Mouse (Mus musculus) midbrain, embryonic 15.5 days (tissue): ENCODE results near the gene Slc25a23. TPM values are rescaled to one million over a fixed set of nuclear protein-coding genes. Genes with fewer than 3 reads are reported as not detected.
A peak's percentile ranks its signal among the peaks of the same experiment; 100 is the strongest.

Experiments
- ATAC-seq: fragments of 200-750 bp; cut with Nextera tagmentation; replicated peaks from 2 replicates; pipeline ENCODE4 v1.8.0; 2017; ENCODE audit warnings: moderate TSS enrichment
- H3K27ac ChIP-seq: fragments of 300-500 bp; sonication (generic); 2 replicates; pipeline ENCODE4 v1.5.1; 2015; ENCODE audit warnings: mild to moderate bottlenecking, inconsistent platforms
- H3K27me3 ChIP-seq: fragments of 300-500 bp; sonication (generic); replicated peaks from 2 replicates; pipeline ENCODE4 v1.6.1; 2015; ENCODE audit warnings: inconsistent platforms
- H3K36me3 ChIP-seq: fragments of 300-500 bp; sonication (generic); replicated peaks from 2 replicates; pipeline ENCODE4 v1.6.1; 2015; ENCODE audit warnings: inconsistent platforms
- H3K4me1 ChIP-seq: fragments of 300-500 bp; sonication (generic); 2 replicates; pipeline ENCODE4 v1.6.1; 2015; ENCODE audit warnings: inconsistent platforms
- H3K4me2 ChIP-seq: fragments of 300-500 bp; sonication (generic); 2 replicates; pipeline ENCODE4 v1.6.1; 2015; ENCODE audit warnings: inconsistent platforms, mild to moderate bottlenecking, moderate library complexity
- H3K4me3 ChIP-seq: fragments of 300-500 bp; sonication (generic); 2 replicates; pipeline ENCODE4 v1.5.1; 2015; ENCODE audit warnings: mild to moderate bottlenecking, inconsistent platforms
- H3K9ac ChIP-seq: fragments of 300-500 bp; sonication (generic); 2 replicates; pipeline ENCODE4 v1.6.1; 2015; ENCODE audit warnings: mild to moderate bottlenecking, inconsistent platforms
- H3K9me3 ChIP-seq: fragments of 300-500 bp; sonication (generic); 2 replicates; pipeline ENCODE4 v1.6.1; 2016; ENCODE audit warnings: inconsistent platforms
- WGBS: fragments of 180-500 bp; shearing (Covaris S2); methylation state at CpG from one replicate; pipeline ENCODE4 v1.1.7; 2015; ENCODE audit warnings: mixed read lengths; 5-methylcytosine and 5-hydroxymethylcytosine counted together
- polyA plus RNA-seq: library from polyadenylated mRNA; unstranded; fragments of >200 nt; fragmentation: Nextera tagmentation; extraction: Ambion mirVana; gene quantifications from 2 replicates; pipeline ENCODE4 v1.2.1, GENCODE M21; 2015

Slc25a23 gene
- polyA plus RNA-seq, 1 experiment from 2014 or later = 42.5 TPM

GRCm38 (mm10) chr17:57038978-57039377 is 20.7 kb downstream of the Slc25a23 start:
- Histone ChIP-seq H3K27ac (no peak overlapping the region), H3K36me3 (no peaks in the 10 kb centered on the region), H3K9ac (no peak overlapping the region), H3K4me2 (no peak overlapping the region), H3K9me3 (no peaks in the 10 kb centered on the region), H3K4me3 (no peak overlapping the region), H3K27me3 (no peaks in the 10 kb centered on the region), H3K4me1 (no peaks in the 10 kb centered on the region)
- no peak for ATAC-seq
- 44% methylated on average over 8 of the region's 8 CpGs for WGBS

DNA sequence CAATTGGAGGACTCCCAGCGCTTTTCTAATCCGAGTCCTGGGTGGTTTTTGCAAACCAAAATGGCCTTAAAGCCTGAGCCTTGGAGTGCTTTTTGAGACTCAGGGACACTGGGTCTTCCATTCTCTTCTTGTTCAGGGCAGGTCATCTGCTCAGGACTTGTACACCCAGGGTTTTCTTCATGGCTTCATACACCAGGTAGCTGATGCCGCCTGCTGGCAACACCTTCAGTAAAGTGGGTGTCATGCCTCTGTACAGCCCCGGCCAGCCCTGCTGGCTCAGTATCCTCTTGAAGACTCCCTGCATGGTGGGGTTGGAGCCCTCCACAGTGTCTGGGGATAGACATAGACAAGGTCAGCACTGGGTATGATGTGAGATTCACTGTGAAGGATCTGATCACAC is 26.8 kb downstream of the Slc25a23 start:
- no peak overlapping the region for H3K27ac ChIP-seq

GRCm38 (mm10) chr17:57031661-57032420 is 27.8 kb downstream of the Slc25a23 start:
- Histone ChIP-seq H3K36me3 (peaks cover 14% of the 10 kb centered on the region; the same call in 1 of the 2 replicates), H3K9me3 (no peaks in the 10 kb centered on the region), H3K27me3 (no peaks in the 10 kb centered on the region), H3K4me3 (peak overlapping the region; percentile 36), H3K4me1 (peaks cover 17% of the 10 kb centered on the region), H3K27ac (peak overlapping the region; percentile 82), H3K9ac (peak overlapping the region; percentile 4), H3K4me2 (peak overlapping the region; percentile 49)
- under 1% methylated on average over 38 of the region's 38 CpGs for WGBS
- peak; percentile 96 for ATAC-seq

More for the DNA sequence above, 26.8 kb downstream of the Slc25a23 start:
- Histone ChIP-seq H3K4me1 (peaks cover 17% of the 10 kb centered on the region), H3K27me3 (no peaks in the 10 kb centered on the region), H3K4me3 (peak overlapping the region; percentile 36; the same call in 1 of the 2 replicates), H3K4me2 (no peak overlapping the region), H3K9ac (no peak overlapping the region), H3K36me3 (0 out of 2 replicates have a peak, but pooled peaks cover 4% of the 10 kb centered on the region), H3K9me3 (no peaks in the 10 kb centered on the region)
- WGBS = 85% methylated on average over 4 of the region's 4 CpGs
- no peak for ATAC-seq

- Histone ChIP-seq H3K9me3 (no peaks in the 10 kb centered on the region), H3K36me3 (peaks cover 21% of the 10 kb centered on the region; the same call in 1 of the 2 replicates), H3K4me1 (peaks cover 17% of the 10 kb centered on the region), H3K27ac (peak within 1 kb of the TSS; percentile 93), H3K9ac (peak within 1 kb of the TSS; percentile 98), H3K27me3 (no peaks in the 10 kb centered on the region), H3K4me3 (peak within 1 kb of the TSS; percentile 88), H3K4me2 (peak within 1 kb of the TSS; percentile 69)
- no peak; the same call in 1 of the 2 replicates for ATAC-seq
- under 1% methylated on average over 65 of the region's 99 CpGs for whole genome bisulfite sequencing
Observed at GRCm38 (mm10) chr17:57030931-57031660, 28.6 kb downstream of the Slc25a23 start, which contains the start of gene Khsrp. Gene Khsrp, minus strand, starts transcription at chr17:57031522.

GRCm38 (mm10) chr17:57029691-57030090 is 30.0 kb downstream of the Slc25a23 start:
- peak overlapping the region; percentile 88 for H3K4me3 ChIP-seq
- no peak overlapping the region for H3K27ac ChIP-seq
- H3K36me3 ChIP-seq = peaks cover 32% of the 10 kb centered on the region; the same call in 1 of the 2 replicates
- H3K9ac ChIP-seq = peak overlapping the region; percentile 98
- H3K27me3 ChIP-seq = no peaks in the 10 kb centered on the region
- 46% methylated on average over 8 of the region's 8 CpGs for WGBS
- peak overlapping the region; percentile 69 for H3K4me2 ChIP-seq
- peaks cover 17% of the 10 kb centered on the region for H3K4me1 ChIP-seq
- no peak for ATAC-seq
- H3K9me3 ChIP-seq = no peaks in the 10 kb centered on the region

DNA sequence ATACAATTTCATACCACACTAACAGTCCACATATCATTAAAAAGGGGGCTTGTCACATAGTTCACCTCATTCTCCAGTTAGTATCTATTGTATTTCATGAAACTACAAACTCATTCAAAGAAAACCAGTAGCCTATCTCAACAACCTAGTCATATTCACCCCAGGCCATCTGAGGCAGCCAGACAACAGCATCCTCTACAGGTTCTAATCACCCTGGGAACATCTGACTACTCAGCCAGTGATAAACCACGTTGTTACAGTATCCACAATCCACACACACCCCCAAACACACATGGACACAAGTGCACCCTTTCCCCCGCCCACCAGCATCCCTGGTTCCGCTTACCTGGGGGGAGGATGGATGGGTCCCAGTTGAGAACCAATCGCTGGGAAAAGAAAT is 32.2 kb downstream of the Slc25a23 start:
- peaks cover 17% of the 10 kb centered on the region for H3K4me1 ChIP-seq
- no peaks in the 10 kb centered on the region for H3K9me3 ChIP-seq
- peaks cover 55% of the 10 kb centered on the region for H3K36me3 ChIP-seq
- H3K27me3 ChIP-seq = no peaks in the 10 kb centered on the region
- H3K4me3 ChIP-seq = no peak overlapping the region
- 90% methylated on average over 4 of the region's 4 CpGs for WGBS
- H3K4me2 ChIP-seq = no peak overlapping the region
- H3K9ac ChIP-seq = no peak overlapping the region
- no peak for ATAC-seq
- no peak overlapping the region for H3K27ac ChIP-seq

- H3K4me3 ChIP-seq = no peak overlapping the region
- no peak overlapping the region for H3K9ac ChIP-seq
- no peak overlapping the region for H3K27ac ChIP-seq
- peaks cover 45% of the 10 kb centered on the region for H3K36me3 ChIP-seq
- no peaks in the 10 kb centered on the region for H3K27me3 ChIP-seq
- ATAC-seq = no peak
- no peak overlapping the region for H3K4me2 ChIP-seq
- H3K4me1 ChIP-seq = no peaks in the 10 kb centered on the region
- 89% methylated on average over 5 of the region's 5 CpGs for WGBS
- no peaks in the 10 kb centered on the region for H3K9me3 ChIP-seq
Observed at GRCm38 (mm10) chr17:57020960-57021359, 38.7 kb downstream of the Slc25a23 start.

GRCm38 (mm10) chr17:57019693-57020092 is 40.0 kb downstream of the Slc25a23 start:
- no peak for ATAC-seq
- Histone ChIP-seq H3K4me2 (no peak overlapping the region), H3K27me3 (no peaks in the 10 kb centered on the region), H3K4me3 (no peak overlapping the region), H3K27ac (no peak overlapping the region), H3K9ac (no peak overlapping the region), H3K4me1 (no peaks in the 10 kb centered on the region), H3K36me3 (peaks cover 33% of the 10 kb centered on the region), H3K9me3 (no peaks in the 10 kb centered on the region)
- WGBS = 71% methylated on average over 2 of the region's 2 CpGs

DNA sequence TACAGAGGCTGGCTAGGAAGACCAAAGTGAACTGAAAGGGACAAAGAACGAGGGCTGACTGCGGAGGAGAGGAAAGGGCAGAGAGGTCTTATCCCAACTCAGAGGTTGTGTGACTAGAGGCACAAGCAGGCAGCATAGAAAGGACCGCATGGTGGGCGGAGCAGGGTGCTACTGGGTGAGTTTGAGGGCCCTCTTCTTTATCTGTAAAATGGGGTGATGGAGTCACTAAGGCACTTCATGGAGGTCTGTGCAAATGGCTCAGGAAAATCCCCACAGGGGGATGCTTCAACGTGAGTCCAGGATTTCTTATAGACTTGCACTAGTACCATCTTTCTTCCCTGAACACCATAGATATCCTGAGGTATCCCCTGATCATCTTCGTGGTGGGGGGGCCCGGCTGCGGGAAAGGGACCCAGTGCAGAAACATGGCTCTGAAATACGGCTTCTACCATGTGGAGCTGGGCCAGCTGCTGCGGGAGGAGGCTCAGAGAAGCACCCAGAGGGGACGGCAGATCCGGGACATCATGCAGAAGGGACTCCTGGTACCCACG is 47.3 kb downstream of the Slc25a23 start:
- no peaks in the 10 kb centered on the region for H3K9me3 ChIP-seq
- peak overlapping the region; percentile 64 for H3K4me2 ChIP-seq
- H3K27me3 ChIP-seq = no peaks in the 10 kb centered on the region
- peaks cover 7% of the 10 kb centered on the region for H3K36me3 ChIP-seq
- peaks cover 23% of the 10 kb centered on the region for H3K4me1 ChIP-seq
- 74% methylated on average over 13 of the region's 13 CpGs for WGBS
- H3K4me3 ChIP-seq = peak overlapping the region; percentile 59
- H3K27ac ChIP-seq = peak overlapping the region; percentile 92
- peak; percentile 1; the same call in 1 of the 2 replicates for ATAC-seq
- peak overlapping the region; percentile 69; the same call in 1 of the 2 replicates for H3K9ac ChIP-seq

- Histone ChIP-seq H3K27me3 (no peaks in the 10 kb centered on the region), H3K4me3 (peak within 1 kb of the TSS; percentile 59), H3K36me3 (peaks cover 16% of the 10 kb centered on the region), H3K4me1 (peaks cover 23% of the 10 kb centered on the region), H3K4me2 (peak within 1 kb of the TSS; percentile 92), H3K27ac (peak within 1 kb of the TSS; percentile 92), H3K9me3 (no peaks in the 10 kb centered on the region), H3K9ac (peak within 1 kb of the TSS; percentile 69)
- ATAC-seq = peak; percentile 93
- WGBS = under 1% methylated on average over 51 of the region's 51 CpGs
Observed at GRCm38 (mm10) chr17:57011236-57012141, 48.2 kb downstream of the Slc25a23 start, which contains the start of the genes Gtf2f1 and Gm17949. Gene Gtf2f1, minus strand, starts transcription at chr17:57011288. Gene Gm17949, plus strand, starts transcription at chr17:57011469.

GRCm38 (mm10) chr17:57010911-57011235 is 48.8 kb downstream of the Slc25a23 start:
- peak; percentile 68 for ATAC-seq
- Histone ChIP-seq H3K27ac (peak overlapping the region; percentile 81), H3K9ac (peak overlapping the region; percentile 61), H3K9me3 (no peaks in the 10 kb centered on the region), H3K27me3 (no peaks in the 10 kb centered on the region), H3K4me2 (peak overlapping the region; percentile 92), H3K4me3 (peak overlapping the region; percentile 59), H3K4me1 (peaks cover 23% of the 10 kb centered on the region), H3K36me3 (peaks cover 22% of the 10 kb centered on the region)
- WGBS = 0% methylated on average over 19 of the region's 19 CpGs
